Mouse (Mus musculus) olfactory bulb, adult 2 months (tissue): ENCODE measurements at regions not wholly inside any gene's neighbourhood (a gene's known extent, or its start where the extent isn't known, plus 50 kb on each side); places are given as distances from the start of the nearest gene placed in this dataset.

Experiments used
- CTCF ChIP-seq: fragments of 200-500 bp; IDR thresholded peaks from 2 replicates; pipeline ENCODE4 v1.5.1; 2012; ENCODE audit warnings: low read depth, mild to moderate bottlenecking, low read length, moderate library complexity; ENCODE audit not compliant: insufficient read depth
- POLR2A ChIP-seq: fragments of 200-500 bp; IDR thresholded peaks from 2 replicates; pipeline ENCODE4 v1.6.1; 2012; ENCODE audit warnings: mild to moderate bottlenecking, low read depth, low read length, moderate library complexity; ENCODE audit not compliant: insufficient read depth

DNA sequence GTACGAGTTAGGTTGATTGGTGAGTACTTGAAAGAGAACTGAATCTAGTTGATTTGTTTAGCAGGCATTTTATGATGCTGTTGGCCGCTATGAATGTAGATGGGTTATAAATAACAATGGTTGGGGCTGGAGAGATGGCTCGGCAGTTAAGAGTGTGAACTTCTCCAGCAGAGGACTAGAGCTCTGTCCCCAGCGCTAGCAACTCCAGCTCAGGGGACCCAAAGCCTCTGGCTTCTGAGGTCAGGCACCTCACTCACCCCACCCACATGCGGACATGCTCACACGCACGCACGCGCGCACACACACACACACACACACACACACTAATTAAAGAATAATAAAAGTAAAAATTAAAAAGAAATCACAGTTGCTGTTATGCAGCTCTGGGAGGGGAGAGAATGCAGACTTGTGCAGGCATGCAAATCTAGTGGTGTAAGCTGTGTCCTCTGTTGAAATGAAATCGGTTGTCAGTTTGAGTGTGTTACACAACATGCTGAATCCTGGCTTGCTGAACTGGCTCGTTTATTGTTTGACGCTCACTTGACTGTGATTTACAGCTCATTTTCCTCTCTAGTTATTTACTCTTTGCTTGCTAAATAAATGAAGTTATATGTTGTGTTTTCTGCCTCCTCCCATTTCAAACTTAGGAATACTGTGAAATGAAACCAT, 89.8 kb downstream of the Kcnrg start:
- TF ChIP-seq POLR2A: no peak
- no peak for TF ChIP-seq CTCF
